Mouse (Mus musculus) left cerebral cortex, adult 8-10 months (tissue): ENCODE results near the gene Gm49378. TPM values are rescaled to one million over a fixed set of nuclear protein-coding genes. Genes with fewer than 3 reads are reported as not detected.
A peak's percentile ranks its signal among the peaks of the same experiment; 100 is the strongest.

Experiments
- DNase-seq, 2 experiments: peaks; one replicate each; pipeline ENCODE4 v3.0.0; 2022; ENCODE audit warnings: low spot score in 2 of 2
- total RNA-seq, 4 experiments: library from RNA; stranded (reverse); gene quantifications; 2 replicates each; pipeline ENCODE4 v1.2.4; 2022

Gene Gm49378
- total RNA-seq, 4 experiments from 2014 or later, result 3.5 to 4.2 (median 4.0) TPM

DNA sequence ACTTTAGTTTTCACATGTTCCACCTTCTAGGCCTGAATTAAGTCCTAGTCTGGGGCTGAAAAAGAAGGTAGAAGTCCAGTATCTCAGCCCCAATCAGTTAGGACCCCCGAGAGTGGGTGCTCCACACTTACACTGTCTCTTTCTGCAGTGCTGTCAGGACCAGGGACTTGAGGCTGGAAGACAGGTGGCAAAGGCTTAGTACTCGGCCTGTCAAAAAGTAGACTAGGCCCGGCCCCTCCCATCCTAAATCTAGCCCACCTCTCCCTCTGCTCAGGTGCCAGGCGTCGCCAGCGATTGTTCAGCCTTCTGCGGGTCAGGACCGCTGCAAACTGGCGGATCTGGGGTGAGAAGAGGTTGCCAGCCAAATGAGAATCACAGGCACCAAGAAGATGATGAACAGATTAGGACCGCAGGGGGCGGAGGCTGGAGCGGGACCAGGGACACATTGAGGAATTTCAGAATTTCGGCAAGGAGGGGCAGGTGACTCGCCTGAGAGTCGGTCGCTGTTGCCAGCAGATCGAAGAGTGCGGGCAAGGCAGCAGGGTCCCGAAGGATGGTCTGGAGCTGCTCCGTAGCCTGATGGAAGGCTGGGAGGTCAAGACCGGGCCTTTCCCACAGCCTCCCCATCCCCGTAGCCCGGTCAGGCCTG, 2.7 kb downstream of the Gm49378 start:
- no peak for DNase-seq

DNA sequence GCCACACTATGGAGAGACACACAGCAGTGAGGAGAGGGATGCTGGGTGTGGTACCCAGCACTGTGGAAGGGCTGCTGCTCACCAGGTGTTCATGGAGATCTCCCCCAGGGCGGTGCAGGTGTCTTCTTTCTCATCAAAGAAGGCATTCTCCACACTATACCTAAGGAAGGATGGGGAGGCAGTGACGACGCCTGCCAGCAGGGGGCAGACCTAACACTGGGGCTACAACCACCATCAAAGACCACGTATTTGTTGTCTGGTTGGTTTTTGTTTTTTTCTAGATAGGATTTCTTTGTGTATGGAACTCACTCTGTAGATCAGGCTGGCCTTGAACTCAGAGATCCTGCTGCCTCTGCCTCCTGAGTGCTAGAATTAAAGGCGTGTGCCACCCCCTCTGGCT, 8.4 kb downstream of the Gm49378 start:
- peak in 1 of 2 experiments; percentile 25 for DNase-seq

DNA sequence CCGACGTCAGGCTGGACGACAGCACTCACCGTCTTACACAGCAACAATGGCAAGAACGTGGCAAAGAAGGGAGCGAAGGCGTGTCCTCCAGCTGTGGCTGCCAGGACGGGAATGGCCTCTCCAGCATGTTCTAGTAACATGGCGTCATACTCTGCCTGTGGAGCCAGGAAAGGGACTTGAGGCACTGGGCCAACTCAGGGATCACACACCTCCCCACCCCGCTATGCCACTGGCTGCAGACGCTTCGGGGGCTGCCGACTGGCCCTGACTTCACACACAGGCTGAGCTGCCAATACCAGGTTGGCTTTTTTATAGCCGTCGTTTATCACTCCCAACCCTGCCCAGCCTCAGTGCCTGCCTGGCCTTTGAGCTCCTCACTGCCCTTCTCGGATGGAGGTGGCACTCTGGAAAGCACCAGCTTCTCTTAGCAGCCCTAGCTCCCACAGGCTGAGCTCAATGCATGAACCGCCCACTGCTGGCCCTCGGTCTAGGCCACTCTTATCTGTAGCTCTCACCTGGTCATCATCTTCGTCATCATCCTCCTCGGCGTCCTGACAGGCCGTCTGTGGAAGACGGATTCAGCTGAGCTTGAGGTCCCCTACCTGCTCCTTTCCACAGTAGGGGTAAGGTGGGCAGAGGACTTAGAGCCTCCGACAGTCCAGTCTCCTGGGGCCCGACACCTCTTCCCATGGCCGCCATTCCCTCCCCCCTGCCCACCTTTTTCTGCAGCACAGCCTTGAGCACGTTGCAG, 9.4 kb downstream of the Gm49378 start:
- DNase-seq, result no peak

DNA sequence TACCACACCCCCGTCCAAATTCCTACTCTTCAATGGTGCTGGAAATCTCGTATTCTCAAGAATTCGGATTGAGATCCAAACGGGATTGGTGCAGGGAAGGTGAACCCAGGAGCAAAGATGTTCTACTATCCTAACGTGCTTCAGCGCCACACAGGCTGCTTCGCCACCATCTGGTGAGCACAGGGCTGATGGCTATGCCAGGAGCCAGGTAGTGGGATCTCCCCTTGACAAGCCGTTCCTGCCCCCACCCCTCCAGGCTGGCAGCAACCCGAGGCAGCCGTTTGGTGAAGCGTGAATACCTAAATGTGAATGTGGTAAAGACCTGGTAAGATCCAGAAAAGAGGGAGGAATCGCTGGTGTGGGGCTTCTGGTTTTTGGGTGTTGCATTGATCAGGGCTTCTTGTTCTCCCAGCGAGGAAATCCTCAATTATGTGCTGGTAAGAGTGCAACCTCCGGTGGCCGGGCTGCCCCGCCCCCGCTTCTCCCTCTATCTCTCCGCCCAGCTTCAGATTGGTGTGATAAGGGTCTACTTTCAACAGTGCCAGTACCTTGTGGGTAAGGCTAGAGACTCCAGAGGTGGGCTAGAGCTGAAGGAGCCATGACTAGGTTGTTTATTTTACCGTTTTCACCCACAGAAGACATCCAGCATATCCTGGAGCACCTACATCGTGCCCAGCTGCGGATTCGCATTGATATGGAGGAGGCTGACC, 19.1 kb downstream of the Gm49378 start:
- DNase-seq, result no peak

DNA sequence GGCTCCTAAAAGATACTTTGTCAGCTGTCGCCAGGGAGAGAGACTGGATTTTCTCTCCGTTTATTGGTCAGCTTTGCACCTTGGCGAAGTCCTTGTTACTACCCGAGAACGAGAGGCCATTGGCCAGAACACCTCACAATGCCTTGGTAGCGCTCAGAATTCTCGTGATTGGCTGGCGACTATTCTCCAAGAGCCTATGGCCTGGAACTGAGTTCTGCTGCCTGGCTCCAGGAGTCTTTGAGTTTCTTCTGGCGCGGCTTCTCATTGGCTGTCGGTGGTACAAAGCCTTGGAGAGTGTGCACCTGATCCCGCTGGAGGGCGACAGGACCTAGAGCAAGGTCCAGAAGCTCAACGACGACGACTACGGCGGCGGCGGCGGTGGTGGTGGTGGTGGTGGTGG, 19.9 kb downstream of the Gm49378 start, which contains the start of gene Rec8:
TSS of gene Rec8 (plus strand) at position 216 of the 400 bp plus-strand sequence.
- DNase-seq, result no peak

DNA sequence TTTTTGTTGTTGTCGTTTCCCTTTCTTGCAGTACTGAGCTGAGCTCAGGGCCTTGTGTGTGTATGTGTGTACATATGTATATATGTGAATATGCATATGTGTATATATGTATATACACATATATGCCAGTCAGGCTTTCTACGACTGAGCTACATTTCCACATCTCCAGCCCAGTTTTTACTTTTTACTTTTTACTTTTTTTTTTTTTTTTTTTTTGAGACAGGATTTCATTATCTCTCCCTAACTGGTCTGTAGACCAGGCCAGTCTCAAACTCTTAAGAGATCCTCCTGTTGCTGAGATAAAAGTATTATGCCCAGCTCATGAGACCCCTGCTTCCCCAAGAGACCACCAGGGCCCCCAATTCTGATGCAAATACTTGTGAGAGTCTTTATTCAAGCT, 20.9 kb downstream of the Gm49378 start:
- DNase-seq, result no peak

DNA sequence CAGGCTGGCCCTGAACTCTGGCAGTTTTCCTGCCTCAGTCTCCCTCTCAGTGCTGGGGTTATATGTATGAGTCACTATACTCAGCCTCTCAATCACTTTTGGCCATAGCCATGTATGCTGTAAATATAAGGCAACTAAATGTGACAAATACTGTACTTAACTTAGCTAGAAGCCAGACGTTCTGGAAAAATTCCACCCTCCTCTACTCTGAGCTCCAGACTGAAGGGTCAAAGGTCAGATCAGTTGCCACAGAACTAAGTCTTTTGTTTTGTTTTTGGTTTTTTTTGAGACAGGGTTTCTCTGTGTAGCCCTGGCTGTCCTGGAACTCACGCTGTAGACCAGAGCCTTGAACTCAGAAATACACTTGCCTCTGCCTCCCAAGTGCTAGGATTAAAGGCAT, 21.8 kb downstream of the Gm49378 start:
- no peak for DNase-seq

DNA sequence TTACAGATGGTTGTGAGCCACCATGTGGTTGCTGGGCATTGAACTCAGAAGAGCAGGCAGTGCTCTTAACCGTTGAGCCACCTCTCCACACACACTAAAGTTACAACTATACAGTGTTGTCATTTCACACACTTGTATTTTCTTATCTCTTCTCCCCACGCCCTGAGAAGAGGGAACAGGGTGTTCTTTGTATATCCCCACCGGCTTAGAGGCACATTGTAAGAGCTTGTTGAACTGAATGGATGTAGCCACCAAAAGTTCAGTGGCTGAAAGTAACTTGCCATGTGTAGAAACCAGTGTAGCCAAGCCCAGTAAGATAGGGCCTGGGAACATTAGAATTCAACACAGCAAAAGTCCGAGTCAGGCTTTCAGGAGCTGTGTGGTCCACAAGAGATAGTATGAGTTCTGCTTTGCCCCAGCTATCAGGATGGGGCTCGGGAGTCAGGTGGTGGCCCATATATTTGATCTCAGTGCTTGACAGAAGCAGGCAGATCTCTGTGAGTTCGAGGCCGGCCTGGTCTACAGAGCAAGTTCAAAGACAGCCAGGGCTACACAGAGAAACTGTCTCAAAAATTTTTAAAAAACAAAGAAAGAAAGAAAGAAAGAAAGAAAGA, 23.0 kb downstream of the Gm49378 start:
- no peak for DNase-seq

DNA sequence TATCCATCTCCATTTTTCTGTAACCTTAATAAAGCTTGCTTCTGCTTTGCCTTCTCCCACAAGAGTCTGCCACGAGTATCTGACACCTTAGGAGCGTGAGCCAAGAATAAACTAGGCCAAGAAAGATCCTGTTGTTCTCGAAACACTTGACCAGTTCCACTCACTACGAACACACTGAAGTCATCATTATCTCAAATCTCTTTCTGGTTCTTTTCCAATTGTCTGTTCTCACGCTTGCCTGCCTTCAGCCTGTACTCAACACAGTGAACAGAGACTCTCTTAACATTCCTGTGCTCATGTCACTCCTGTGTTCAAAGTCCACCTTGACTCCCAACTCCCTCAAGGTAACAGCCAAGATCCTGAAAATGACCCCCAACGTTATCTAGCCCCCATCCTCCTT, 24.3 kb downstream of the Gm49378 start:
- DNase-seq, result no peak

DNA sequence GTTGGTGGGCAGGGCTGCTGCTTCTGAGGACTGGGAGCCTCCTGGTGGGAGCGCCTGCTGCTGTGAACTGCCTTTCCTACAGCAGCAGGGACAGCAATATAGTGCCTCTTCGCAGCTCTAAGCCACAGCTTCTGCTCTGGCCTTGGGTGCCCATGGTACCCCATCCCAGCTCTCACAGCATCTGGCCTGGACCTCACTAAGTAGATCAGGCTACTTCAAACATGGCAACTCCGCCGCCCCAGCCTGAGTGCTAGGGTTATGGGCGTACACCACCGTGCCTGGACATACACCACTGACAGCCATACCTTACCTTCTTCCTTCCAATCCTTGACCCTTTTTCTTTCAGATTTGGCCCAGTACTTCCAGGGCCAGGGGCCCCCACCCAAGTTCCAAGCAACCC, 29.4 kb downstream of the Gm49378 start:
- DNase-seq, result no peak

DNA sequence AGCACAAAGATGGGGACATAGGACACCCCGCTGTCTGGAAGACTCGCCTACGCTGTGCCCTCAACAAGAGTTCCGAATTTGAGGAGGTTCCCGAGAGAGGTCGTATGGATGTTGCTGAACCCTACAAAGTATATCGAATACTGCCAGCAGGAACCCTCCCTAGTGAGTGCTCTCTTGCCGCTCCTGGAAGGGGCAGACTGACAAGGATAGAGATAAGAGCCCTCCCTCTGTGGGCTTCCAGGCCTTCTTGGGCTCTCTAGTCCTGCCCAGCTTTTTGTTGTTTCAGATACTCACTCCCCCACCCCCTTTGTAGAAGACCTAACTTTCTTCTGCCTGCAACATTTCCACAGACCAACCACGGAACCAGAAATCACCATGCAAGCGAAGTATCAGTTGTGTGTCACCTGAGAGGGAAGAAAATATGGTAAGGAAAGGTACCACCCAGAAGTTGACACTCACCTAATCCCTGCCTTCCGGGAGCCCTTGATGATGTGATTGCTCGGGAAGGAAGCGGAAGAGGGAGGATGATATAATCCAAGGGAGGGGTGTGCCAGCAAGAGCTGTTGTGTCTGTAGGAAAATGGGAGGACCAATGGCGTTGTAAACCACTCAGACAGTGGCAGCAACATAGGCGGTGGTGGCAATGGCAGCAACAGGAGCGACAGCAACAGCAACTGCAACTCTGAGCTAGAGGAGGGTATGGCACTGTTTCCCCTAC, 31.8 kb downstream of the Gm49378 start:
- DNase-seq, result no peak

DNA sequence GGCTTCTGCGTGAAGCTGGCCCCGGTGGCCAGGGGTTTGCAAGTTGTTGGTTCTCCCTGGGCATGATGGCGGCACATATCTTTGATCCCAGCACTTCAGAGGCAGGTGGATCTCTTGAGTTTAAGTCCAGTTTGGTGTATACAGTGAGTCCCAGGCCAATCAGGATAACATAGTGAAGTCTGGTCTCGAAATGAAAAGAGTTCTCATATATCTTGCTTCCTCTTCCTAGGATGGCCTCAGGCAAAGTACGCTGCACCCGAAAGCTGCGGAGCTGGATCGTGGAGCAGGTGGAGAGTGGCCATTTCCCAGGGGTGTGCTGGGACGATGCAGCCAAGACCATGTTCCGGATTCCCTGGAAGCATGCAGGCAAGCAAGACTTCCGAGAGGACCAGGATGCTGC, 32.9 kb downstream of the Gm49378 start:
- DNase-seq, result no peak

DNA sequence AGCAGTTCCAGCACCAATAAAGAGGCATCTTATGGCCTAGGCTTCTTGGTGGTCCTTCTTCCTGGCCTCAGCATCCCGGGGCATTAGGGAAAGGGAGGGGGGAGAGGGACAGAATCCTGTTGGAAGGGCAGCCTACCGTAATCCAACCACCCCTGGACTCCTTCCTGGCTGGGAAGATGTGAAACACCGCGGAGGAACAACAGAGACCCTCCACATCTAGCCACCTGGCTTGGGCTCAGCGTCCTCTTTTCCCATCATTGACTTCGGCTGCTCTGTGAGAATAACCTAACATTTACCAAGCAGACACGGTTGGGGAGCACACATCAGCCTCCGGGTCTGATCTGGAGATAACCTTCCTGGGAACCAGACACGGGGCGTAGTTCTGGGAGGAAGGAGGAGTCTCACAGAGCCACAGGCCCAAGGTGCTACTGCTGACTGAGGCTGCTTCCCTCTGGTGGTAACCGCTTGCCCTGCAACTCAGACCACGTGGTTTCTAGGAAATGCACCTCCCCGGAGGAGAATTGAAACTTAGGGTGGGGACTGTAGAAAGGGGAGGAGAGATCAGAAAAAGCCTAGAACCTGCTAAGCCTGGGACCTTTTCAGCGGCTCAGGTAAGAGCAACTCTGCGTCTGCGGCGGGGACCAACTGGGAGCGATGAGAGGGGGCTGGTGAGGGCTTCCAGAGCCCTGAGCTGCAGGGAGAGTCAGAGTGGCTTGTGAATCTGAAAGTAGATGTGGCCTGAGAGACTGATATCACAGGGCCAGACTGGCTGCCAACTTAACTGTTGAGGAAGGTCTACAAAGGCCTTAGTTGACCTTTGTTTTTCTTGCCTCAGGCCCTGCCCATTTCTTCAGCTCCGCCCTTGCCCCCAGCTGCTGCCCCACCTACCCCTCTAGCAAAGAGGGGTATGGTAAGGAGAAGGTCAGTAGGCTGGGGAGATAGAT, 33.8 kb downstream of the Gm49378 start:
- peak; percentile 73 to 79 for DNase-seq

DNA sequence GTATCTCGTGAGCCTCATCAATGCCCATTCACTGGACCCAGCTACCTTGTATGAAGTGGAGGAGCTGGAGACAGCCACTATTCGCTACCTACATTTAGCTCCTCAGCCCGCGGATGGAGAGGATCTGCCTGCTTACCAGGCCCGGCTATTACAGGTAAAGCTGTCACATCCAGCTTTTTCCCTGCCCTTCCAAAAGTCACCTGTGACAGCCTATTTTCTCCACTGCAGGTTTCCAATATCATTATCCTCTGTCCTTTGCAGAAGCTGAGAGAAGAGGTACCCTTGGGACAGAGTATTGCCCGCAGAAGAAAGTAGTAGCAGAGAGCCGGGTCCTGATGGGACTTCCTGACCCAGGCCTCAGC, 34.4 kb downstream of the Gm49378 start, which contains the start of gene Irf9:
TSS of gene Irf9 (plus strand) at position 301 of the 362 bp plus-strand sequence.
- no peak for DNase-seq

DNA sequence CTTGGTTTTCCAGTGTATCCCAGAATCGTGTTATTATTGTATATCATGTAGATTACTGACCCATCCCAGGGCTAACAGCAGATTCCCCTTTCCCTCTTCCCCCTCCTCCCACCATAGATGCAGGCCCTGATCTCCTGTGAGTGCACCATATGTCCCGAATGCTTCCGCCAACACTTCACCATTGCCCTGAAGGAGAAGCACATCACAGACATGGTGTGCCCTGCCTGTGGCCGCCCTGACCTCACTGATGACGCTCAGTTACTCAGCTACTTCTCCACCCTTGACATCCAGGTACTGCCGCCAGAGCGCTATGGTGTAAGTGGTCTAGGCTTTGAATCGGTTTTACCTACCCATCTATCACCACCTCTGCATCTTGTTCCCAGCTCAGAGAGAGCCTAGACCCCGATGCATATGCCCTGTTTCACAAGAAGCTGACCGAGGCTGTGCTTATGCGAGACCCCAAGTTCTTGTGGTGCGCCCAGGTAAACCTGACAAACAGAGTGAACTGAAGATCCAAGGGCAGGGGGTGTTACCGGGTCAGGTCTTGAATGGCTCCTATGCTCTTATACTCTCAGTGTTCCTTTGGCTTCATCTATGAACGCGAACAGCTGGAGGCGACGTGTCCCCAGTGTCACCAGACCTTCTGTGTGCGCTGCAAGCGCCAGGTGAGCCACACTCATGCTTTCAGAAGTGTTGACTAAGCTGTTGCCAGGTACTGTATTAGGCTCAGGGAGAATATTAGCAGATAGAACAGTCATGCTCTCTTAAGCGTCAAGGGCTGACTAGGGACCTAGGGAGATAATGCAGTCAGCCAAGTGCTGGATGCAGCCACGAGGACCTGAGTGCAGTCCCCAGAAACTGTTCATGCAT, 38.9 kb downstream of the Gm49378 start:
- no peak for DNase-seq

DNA sequence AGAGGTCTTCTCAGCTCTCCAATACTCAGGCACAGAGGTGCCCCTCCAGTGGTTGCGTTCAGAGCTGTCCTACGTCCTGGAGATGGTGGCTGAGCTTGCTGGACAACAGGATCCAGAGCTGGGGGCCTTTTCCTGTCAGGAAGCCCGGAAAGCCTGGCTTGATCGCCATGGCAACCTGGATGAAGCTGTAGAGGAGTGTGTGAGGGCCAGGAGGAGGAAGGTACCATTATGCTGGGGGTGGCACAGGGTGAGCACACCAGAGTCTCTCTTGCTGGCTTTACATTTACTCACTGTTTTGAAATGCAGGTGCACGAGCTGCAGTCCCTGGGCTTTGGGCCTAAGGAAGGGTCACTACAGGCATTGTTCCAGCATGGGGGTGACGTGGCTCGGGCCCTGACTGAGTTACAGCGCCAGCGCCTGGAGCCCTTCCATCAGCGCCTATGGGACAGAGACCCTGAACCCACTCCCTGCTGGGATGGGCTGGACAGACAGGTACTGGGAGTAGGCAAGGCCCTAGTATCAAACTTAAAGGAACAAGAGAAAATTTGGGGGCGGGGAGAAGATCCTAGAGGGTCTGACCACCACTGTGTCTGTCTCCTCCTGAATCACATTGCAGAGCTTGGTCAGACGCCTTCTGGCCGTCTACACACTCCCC, 41.5 kb downstream of the Gm49378 start:
- DNase-seq, result no peak

DNA sequence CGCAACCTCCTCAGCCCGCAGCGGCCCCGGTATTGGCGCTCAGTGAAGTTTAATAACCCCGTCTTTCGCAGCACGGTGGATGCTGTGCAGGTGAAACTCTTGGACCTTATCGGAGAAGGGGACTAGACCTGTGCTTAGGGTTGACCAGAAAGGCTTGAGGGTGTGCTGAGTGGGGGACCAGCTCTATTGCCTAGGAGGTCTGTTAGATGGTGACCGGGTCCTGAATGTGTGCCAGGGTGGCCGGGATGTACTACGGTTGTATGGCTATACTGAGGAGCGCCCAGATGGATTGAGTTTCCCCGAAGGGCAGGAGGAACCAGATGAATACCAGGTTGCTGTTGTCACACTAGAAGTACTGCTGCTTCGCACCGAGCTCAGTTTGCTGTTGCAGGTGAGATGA, 45.5 kb downstream of the Gm49378 start:
- no peak for DNase-seq

DNA sequence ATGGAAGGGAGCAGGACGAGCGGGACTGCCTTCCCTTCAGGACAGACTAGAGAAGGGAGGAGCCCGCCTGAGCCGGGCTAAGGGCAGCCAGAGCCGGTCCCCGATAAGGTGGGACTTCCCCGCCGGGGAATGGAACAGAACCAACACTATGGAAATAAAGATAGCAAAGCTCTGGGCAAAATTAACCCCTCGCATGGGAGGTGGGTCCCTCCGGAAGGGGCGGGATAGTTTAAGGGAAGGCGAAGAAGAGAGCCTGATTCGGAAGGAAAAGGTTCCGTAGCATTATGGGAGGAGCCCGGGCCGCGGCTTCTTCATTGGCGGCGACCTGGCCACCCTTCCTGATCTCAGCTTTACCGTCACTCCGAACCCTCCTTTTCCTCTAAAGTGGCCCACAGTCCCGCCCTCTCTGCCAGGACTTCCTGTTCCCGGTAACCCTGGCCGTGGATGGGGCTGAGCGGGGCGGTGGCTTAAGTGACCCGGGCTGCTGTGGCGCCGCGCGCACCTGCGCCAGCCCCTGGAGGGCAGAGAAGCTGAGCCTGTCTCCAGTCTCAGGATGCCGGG, 46.3 kb downstream of the Gm49378 start, which contains the start of gene Rnf31:
TSS of gene Rnf31 (plus strand) at position 378 of the 561 bp plus-strand sequence.
- DNase-seq, result peak; percentile 77 to 94
